Mouse (Mus musculus): ENCODE measurements around the gene Uqcr10.
"Not testable (repeated sequence)": the region's sequence is repeated elsewhere in the genome, so short reads cannot be mapped to it uniquely, and the experiment has no call there.

Gene Uqcr10

DNA sequence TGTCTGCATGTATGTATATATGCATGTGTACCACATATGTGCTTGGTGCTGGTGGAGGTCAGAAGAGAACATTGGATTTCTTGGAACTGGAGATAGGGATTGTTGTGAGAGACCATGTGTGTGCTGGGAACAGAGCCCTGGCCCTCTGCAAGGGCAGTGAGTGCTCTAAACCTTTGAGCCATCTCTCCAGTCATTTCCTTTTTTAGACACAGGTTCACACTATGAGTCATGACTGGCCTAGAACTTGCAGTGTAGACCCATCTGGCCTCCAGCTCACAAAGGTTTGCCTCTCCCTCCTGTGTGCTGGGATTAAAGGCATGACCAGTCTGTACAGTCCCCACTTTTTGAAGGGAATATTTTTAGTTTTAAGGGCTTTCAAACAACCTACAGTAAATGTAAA lies 8.7 kb upstream of the Uqcr10 start:
- no peak for DNase-seq

GRCm38 (mm10) chr11:4710188-4710587 lies 6.0 kb upstream of the Uqcr10 start:
- not testable (repeated sequence) for DNase-seq

GRCm38 (mm10) chr11:4705178-4705577 lies 1.0 kb upstream of the Uqcr10 start:
- no peak for DNase-seq

- peak in 1 of 2 experiments; percentile 40 for DNase-seq
These were observed 462 bp downstream of the Uqcr10 start for GRCm38 (mm10) chr11:4703688-4704071.

DNA sequence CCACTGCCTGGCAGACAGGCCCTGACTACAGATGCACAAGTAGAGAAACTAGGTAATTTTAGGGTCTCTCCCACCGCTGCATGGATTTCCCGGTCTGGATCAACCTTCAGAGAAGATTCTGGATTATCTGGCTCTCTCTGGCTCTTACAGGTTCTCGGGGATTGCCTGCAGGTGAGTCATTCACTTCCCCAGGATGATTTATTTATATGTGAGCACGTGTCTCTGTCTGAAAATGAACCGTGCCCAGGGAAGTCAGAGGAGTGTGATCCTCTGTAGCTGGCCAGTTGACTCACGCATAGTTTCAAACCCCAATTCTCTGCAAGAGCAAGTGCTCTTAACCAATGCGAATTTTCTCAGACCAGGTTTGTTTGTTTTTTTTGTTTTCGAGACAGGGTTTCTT lies 3.4 kb downstream of the Uqcr10 start:
- no peak for DNase-seq

DNA sequence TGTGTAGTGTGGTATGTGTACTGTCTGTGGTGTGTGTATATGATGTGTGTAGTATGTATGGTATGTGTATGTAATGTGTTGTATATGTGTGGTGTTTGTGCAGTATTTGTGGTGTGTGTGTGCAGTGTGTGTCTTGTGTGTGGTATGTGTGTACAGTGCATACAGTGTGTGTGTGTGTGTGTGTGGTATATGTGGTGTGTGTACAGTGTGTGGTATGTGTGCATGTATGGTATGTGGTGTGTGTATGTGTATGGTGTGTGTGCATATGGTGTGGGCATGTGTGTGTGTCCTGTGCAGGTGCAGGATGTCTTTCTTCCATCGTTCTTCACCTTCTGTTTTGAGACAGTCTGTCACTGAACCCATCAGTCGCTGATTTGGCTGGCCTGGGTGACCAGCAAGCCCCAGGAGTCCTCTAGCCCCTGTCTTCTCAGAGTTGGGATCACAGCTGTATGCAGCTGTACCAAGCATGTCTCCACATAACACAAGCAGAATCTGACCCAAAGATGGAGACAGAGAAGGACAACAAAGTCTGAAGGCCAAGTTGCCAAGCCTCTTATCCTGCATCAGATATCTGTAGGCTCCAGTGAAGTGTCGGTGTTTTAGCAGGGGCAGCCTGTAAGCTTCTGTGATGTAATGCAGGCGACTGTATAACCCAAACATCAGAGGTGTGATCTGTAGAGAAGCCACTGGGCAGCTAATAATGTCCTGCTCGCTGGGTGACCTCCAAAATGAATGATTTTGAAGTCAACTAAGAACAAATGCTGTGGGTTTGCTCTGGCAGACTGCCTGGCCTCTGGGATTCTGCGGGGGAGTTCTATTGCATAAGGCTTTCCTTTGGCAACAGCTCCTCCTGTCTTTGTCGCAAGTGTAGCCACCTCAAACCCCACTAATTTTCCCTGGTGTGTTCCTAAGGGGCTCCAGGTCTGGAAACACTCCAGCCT lies 6.8 kb downstream of the Uqcr10 start:
- DNase-seq = peak; percentile 57 to 68

DNA sequence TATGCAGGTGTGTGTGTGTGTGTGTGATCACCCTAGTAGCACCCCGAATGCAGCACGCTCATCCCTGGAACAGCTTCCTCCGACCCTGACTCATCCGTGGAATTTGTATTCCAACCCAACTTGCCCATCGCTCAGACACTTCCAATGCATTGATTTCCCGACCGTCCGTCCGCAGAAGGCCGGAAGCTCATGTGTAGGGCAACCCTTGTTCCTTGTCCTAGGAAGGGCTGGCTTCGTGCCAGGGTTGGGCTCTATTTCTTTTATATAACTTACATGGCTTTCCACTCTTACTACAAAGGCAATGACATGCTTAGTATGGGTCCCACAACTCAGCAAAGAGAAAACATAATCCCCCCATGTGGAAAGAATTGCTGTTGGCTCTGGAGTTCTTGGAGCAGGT lies 12.0 kb downstream of the Uqcr10 start:
- DNase-seq = peak in 1 of 2 experiments; percentile 35

- DNase-seq = no peak
These were observed 12.9 kb downstream of the Uqcr10 start for GRCm38 (mm10) chr11:4691213-4691612.

GRCm38 (mm10) chr11:4690353-4690752 lies 13.8 kb downstream of the Uqcr10 start:
- DNase-seq = no peak

DNA sequence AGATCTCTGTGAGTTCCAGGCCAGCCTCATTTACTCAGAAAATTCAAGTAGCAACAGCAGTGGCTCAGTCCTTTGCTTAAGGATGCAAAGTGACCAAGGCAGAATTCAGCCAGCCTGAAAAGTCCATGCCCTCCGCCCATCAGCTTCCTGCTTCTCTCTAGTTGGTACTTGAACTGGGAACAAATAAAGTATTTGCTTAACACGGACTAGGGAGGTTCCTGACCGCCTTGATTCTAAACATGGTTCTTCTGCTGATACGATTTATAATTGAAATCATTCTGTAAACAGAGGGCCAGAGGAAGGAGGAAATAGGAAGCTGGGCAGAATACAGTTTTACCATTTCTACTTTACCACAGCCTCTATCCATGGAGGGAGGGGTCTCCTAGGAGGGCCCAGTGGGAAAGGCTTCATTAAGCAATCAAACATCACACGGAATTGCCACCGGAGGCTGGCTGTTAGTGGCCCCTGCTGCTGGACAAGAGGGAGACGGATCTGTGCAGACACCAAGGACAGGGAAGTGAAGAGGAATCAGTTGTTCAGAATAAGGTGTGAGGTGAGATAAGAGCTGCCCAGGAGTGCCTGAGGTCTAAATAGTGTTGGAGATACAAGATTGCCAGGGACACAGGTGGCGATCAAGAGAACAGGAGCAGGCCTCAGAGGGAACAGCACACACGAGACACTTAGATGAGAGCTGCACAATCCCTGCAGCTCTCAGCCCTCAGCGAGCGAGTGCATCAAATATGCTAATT lies 15.3 kb downstream of the Uqcr10 start:
- no peak for DNase-seq

DNA sequence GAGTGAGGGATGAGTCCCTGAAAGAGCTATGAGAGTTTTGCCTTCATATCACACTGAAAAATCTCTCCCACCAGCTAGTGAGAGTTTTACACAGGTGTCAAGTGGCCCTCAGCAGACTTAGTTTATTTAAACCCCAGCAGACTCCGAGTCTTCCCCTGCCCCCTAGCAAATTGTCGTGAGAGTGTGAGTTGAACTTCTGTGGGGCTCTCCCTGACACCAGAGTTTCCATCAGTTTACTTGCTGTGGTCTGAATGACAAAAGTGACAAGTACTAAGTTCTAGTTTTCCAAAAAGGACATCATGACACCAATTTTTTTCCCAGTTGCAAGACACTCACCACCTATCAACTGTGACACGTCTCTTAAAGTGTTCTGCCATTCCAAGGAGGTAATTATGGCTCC lies 16.3 kb downstream of the Uqcr10 start:
- DNase-seq = no peak

DNA sequence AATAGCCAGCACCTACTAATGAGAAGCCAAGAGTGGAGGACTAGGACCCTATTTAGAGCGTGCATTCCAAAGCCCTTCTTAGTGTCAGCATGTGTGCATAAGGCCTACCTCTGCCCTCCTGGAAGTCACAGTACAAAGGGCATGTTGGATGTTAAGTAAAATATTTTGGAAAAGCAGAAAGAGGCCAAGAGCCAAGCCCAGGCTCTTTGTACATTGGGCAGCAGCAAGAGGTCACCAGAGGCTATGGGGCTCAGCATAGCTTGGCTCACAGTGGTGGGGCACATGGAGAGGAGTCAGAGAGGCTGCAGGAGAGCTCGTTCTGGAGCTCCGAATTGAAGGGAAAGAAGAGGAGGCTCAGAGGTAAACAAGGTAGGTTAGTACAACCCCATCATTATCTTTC lies 17.1 kb downstream of the Uqcr10 start:
- peak in 1 of 2 experiments; percentile 5 for DNase-seq

GRCm38 (mm10) chr11:4685510-4685909 lies 18.6 kb downstream of the Uqcr10 start:
- DNase-seq = peak in 1 of 2 experiments; percentile 7

GRCm38 (mm10) chr11:4685071-4685470 lies 19.1 kb downstream of the Uqcr10 start:
- DNase-seq = peak in 1 of 2 experiments; percentile 20

- no peak for DNase-seq
These were observed 20.0 kb downstream of the Uqcr10 start for GRCm38 (mm10) chr11:4684186-4684585.

DNA sequence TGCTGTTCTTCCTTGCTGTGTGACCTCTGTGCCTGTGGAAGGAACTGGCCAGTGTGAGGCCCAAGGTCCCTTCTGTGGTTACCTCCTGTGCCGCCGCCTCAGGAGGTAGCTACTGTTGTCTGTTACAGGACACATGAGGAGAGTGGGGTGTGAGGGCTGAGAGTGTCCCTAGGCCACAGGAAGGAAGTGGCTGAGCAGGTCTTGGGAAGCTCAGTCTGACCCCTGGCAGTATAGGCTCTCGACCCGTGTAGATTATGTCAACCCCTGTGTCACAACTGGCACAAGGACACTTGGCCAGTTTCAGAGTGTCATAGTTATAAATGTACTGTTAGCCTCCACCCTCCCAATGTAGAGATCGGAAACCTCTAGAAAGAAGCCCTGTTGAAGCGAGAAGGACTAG lies 20.6 kb downstream of the Uqcr10 start:
- DNase-seq = no peak

GRCm38 (mm10) chr11:4680126-4680525 lies 24.0 kb downstream of the Uqcr10 start:
- DNase-seq = peak in 1 of 2 experiments; percentile 24

DNA sequence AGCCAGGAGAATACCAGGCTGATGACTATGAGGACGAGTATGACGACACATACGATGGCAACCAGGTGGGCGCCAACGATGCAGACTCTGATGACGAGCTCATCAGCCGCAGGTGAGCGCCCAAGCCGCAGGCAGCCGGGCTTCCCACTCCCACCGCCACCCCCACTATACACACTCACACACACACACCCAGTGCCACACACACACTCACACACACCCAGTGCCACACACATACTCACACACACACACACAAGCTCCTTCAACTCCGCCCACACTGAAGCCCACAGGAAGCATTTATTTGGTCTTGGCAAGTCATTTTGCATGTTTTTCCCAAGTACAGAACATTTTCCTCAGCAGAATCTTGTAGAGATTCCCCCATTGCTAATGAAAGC lies 24.7 kb downstream of the Uqcr10 start:
- DNase-seq = peak in 1 of 2 experiments; percentile 12

GRCm38 (mm10) chr11:4678700-4679440 lies 25.3 kb downstream of the Uqcr10 start:
- DNase-seq = no peak

DNA sequence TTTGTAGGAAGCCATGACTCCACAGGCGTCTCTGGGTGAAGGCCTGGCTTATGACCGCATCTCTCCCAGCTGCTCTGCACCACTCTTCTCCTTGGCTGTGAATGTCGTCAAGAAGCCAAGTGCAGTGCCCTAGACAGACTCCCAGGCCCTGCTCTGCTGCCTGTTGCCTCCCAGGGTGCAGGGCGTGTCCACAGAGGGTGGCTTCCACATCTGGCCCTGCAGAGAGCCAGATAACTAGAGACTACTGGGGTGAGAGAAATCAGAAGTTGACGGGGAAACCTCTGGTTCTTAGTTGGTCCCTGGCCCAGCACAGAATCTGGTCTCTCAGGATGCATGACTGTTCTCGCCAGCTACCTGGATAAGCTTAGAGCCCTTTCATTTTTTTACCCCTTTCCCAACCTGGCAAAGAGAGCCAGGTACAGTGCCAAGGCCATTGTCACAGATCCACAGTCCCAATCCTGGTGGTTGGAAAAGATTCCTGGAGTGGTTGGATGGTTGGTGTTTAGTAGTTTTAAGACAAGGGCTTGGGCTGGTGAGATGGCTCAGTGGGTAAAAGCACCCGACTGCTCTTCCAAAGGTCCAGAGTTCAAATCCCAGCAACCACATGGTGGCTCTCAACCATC lies 26.8 kb downstream of the Uqcr10 start:
- no peak for DNase-seq

- DNase-seq = peak in 1 of 2 experiments; percentile 12
These were observed 28.4 kb downstream of the Uqcr10 start for GRCm38 (mm10) chr11:4675693-4676092.

- no peak for DNase-seq
These were observed 29.0 kb downstream of the Uqcr10 start for GRCm38 (mm10) chr11:4675126-4675562.

DNA sequence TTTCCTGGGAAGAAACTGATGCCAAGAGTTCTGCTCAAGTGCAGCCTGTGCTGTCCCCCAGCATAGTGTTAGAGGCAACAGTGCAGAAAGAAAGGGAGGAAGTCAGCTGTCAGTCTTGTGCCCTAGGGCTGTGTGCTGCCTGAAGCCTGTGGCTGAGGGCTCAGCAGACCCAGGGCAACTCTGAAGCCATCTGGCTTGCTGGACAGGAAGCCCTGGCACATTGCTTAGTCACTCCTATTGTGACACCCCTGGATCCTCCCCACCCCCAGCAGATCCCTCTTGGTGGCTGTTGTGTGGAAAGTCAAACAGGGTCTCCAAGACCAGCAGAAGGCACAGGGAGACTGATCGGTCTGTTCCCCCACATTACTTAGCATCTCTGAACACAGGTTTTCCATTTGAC lies 29.5 kb downstream of the Uqcr10 start:
- DNase-seq = no peak
